Mouse (Mus musculus): Measurements from ENCODE around the gene Naa80. TPM values are rescaled to one million over a fixed set of nuclear protein-coding genes. Genes with fewer than 3 reads are reported as not detected.

Gene Naa80
- polyA plus RNA-seq, 1 experiment from 2014 or later, result 12.3 TPM

- H3K4me2 ChIP-seq, result peak overlapping the region; percentile 93
- 48% methylated on average over 8 of the region's 8 CpGs for WGBS (ENCODE audit: insufficient replicate concordance)
- no peak for ATAC-seq (ENCODE audit: insufficient read depth)
- peak overlapping the region; percentile 86; the same call in 1 of the 2 replicates for H3K27ac ChIP-seq (replicated peaks)
- peak overlapping the region; percentile 65 for H3K9ac ChIP-seq
- peaks cover 43% of the 10 kb centered on the region for H3K36me3 ChIP-seq (replicated peaks)
- peak overlapping the region; percentile 81 for H3K4me3 ChIP-seq (replicated peaks)
- H3K27me3 ChIP-seq, result no peaks in the 10 kb centered on the region; the same call in 1 of the 2 replicates
- H3K4me1 ChIP-seq (replicated peaks), result peaks cover 51% of the 10 kb centered on the region
- H3K9me3 ChIP-seq (replicated peaks), result no peaks in the 10 kb centered on the region
These were observed 36.0 kb upstream of the Naa80 start for GRCm38 (mm10) chr9:107542721-107543120.

- H3K36me3 ChIP-seq (replicated peaks), result peaks cover 37% of the 10 kb centered on the region
- H3K4me3 ChIP-seq (replicated peaks), result no peak overlapping the region
- no peak for ATAC-seq (ENCODE audit: insufficient read depth)
- H3K9ac ChIP-seq, result no peak overlapping the region
- no peak overlapping the region for H3K27ac ChIP-seq (replicated peaks)
- peaks cover 55% of the 10 kb centered on the region for H3K4me1 ChIP-seq (replicated peaks)
- H3K9me3 ChIP-seq (replicated peaks), result no peaks in the 10 kb centered on the region
- peaks cover 1% of the 10 kb centered on the region; the same call in 1 of the 2 replicates for H3K27me3 ChIP-seq
- WGBS (ENCODE audit: insufficient replicate concordance), result 80% methylated on average over 11 of the region's 11 CpGs
- peak overlapping the region; percentile 93; the same call in 1 of the 2 replicates for H3K4me2 ChIP-seq
These were observed 35.4 kb upstream of the Naa80 start for GRCm38 (mm10) chr9:107543299-107543698.

GRCm38 (mm10) chr9:107544196-107544700 lies 34.4 kb upstream of the Naa80 start:
- Histone ChIP-seq H3K9me3 (replicated peaks) (no peaks in the 10 kb centered on the region), H3K36me3 (replicated peaks) (peaks cover 28% of the 10 kb centered on the region), H3K4me1 (replicated peaks) (peaks cover 55% of the 10 kb centered on the region), H3K9ac (no peak overlapping the region), H3K27ac (replicated peaks) (no peak overlapping the region), H3K4me3 (replicated peaks) (no peak overlapping the region), H3K4me2 (no peak overlapping the region), H3K27me3 (peaks cover 11% of the 10 kb centered on the region; the same call in 1 of the 2 replicates)
- WGBS (ENCODE audit: insufficient replicate concordance), result 86% methylated on average over 17 of the region's 17 CpGs
- ATAC-seq (ENCODE audit: insufficient read depth), result no peak

GRCm38 (mm10) chr9:107544729-107545128 lies 34.0 kb upstream of the Naa80 start:
- 89% methylated on average over 12 of the region's 12 CpGs for WGBS (ENCODE audit: insufficient replicate concordance)
- H3K27me3 ChIP-seq, result peaks cover 16% of the 10 kb centered on the region
- no peak overlapping the region for H3K9ac ChIP-seq
- no peaks in the 10 kb centered on the region for H3K9me3 ChIP-seq (replicated peaks)
- no peak overlapping the region for H3K4me2 ChIP-seq
- H3K4me3 ChIP-seq (replicated peaks), result no peak overlapping the region
- H3K27ac ChIP-seq (replicated peaks), result no peak overlapping the region
- H3K4me1 ChIP-seq (replicated peaks), result peaks cover 55% of the 10 kb centered on the region
- H3K36me3 ChIP-seq (replicated peaks), result peaks cover 23% of the 10 kb centered on the region
- no peak for ATAC-seq (ENCODE audit: insufficient read depth)

GRCm38 (mm10) chr9:107545199-107545598 lies 33.5 kb upstream of the Naa80 start:
- Histone ChIP-seq H3K4me1 (replicated peaks) (peaks cover 56% of the 10 kb centered on the region), H3K27ac (replicated peaks) (no peak overlapping the region), H3K9me3 (replicated peaks) (no peaks in the 10 kb centered on the region), H3K36me3 (replicated peaks) (peaks cover 18% of the 10 kb centered on the region), H3K27me3 (peaks cover 20% of the 10 kb centered on the region), H3K9ac (no peak overlapping the region), H3K4me3 (replicated peaks) (no peak overlapping the region), H3K4me2 (no peak overlapping the region)
- no peak for ATAC-seq (ENCODE audit: insufficient read depth)
- 78% methylated on average over 10 of the region's 10 CpGs for WGBS (ENCODE audit: insufficient replicate concordance)

- Histone ChIP-seq H3K36me3 (replicated peaks) (peaks cover 17% of the 10 kb centered on the region), H3K9me3 (replicated peaks) (no peaks in the 10 kb centered on the region), H3K4me1 (replicated peaks) (peaks cover 57% of the 10 kb centered on the region), H3K27me3 (peaks cover 24% of the 10 kb centered on the region), H3K9ac (no peak overlapping the region), H3K4me2 (no peak overlapping the region), H3K4me3 (replicated peaks) (no peak overlapping the region), H3K27ac (replicated peaks) (peak overlapping the region; percentile 15; the same call in 1 of the 2 replicates)
- WGBS (ENCODE audit: insufficient replicate concordance), result 4% methylated on average over 3 of the region's 3 CpGs
- no peak for ATAC-seq (ENCODE audit: insufficient read depth)
These were observed 33.1 kb upstream of the Naa80 start for GRCm38 (mm10) chr9:107545602-107546001.

- Histone ChIP-seq H3K4me3 (replicated peaks) (peak within 1 kb of the TSS; percentile 13; the same call in 1 of the 2 replicates), H3K4me1 (replicated peaks) (peaks cover 60% of the 10 kb centered on the region), H3K36me3 (replicated peaks) (peaks cover 17% of the 10 kb centered on the region), H3K4me2 (peak within 1 kb of the TSS; percentile 51), H3K27me3 (peaks cover 39% of the 10 kb centered on the region), H3K9me3 (replicated peaks) (no peaks in the 10 kb centered on the region), H3K27ac (replicated peaks) (peak within 1 kb of the TSS; percentile 15; the same call in 1 of the 2 replicates), H3K9ac (no peak within 1 kb of the TSS)
- 5% methylated on average over 20 of the region's 20 CpGs for WGBS (ENCODE audit: insufficient replicate concordance)
- ATAC-seq (ENCODE audit: insufficient read depth), result peak; percentile 51
These were observed 31.7 kb upstream of the Naa80 start, which contains the start of gene Zmynd10 for GRCm38 (mm10) chr9:107547026-107547425. Gene Zmynd10 (plus strand): TSS chr9:107547298.

- H3K4me2 ChIP-seq, result no peak overlapping the region
- no peaks in the 10 kb centered on the region for H3K9me3 ChIP-seq (replicated peaks)
- peaks cover 48% of the 10 kb centered on the region for H3K27me3 ChIP-seq
- no peak overlapping the region for H3K27ac ChIP-seq (replicated peaks)
- H3K4me3 ChIP-seq (replicated peaks), result no peak overlapping the region
- H3K4me1 ChIP-seq (replicated peaks), result peaks cover 61% of the 10 kb centered on the region
- H3K9ac ChIP-seq, result no peak overlapping the region
- 64% methylated on average over 5 of the region's 5 CpGs for WGBS (ENCODE audit: insufficient replicate concordance)
- ATAC-seq (ENCODE audit: insufficient read depth), result no peak
- peaks cover 17% of the 10 kb centered on the region for H3K36me3 ChIP-seq (replicated peaks)
These were observed 30.7 kb upstream of the Naa80 start for GRCm38 (mm10) chr9:107547957-107548356.

GRCm38 (mm10) chr9:107548820-107549219 lies 29.9 kb upstream of the Naa80 start:
- Histone ChIP-seq H3K4me1 (replicated peaks) (peaks cover 64% of the 10 kb centered on the region), H3K4me3 (replicated peaks) (no peak overlapping the region), H3K4me2 (no peak overlapping the region), H3K9me3 (replicated peaks) (no peaks in the 10 kb centered on the region), H3K27ac (replicated peaks) (no peak overlapping the region), H3K27me3 (peaks cover 50% of the 10 kb centered on the region), H3K9ac (no peak overlapping the region), H3K36me3 (replicated peaks) (peaks cover 13% of the 10 kb centered on the region)
- WGBS (ENCODE audit: insufficient replicate concordance), result 78% methylated on average over 10 of the region's 10 CpGs
- no peak for ATAC-seq (ENCODE audit: insufficient read depth)

- H3K9ac ChIP-seq, result no peak overlapping the region
- peaks cover 9% of the 10 kb centered on the region for H3K36me3 ChIP-seq (replicated peaks)
- peaks cover 50% of the 10 kb centered on the region for H3K27me3 ChIP-seq
- no peak overlapping the region for H3K4me3 ChIP-seq (replicated peaks)
- H3K27ac ChIP-seq (replicated peaks), result no peak overlapping the region
- H3K9me3 ChIP-seq (replicated peaks), result no peaks in the 10 kb centered on the region
- WGBS (ENCODE audit: insufficient replicate concordance), result 72% methylated on average over 20 of the region's 20 CpGs
- ATAC-seq (ENCODE audit: insufficient read depth), result no peak
- no peak overlapping the region for H3K4me2 ChIP-seq
- H3K4me1 ChIP-seq (replicated peaks), result peaks cover 68% of the 10 kb centered on the region
These were observed 29.2 kb upstream of the Naa80 start for GRCm38 (mm10) chr9:107549297-107550074.

- peak overlapping the region; percentile 64; the same call in 1 of the 2 replicates for H3K9ac ChIP-seq
- H3K4me1 ChIP-seq (replicated peaks), result peaks cover 70% of the 10 kb centered on the region
- H3K27ac ChIP-seq (replicated peaks), result no peak overlapping the region
- H3K4me2 ChIP-seq, result peak overlapping the region; percentile 94
- 39% methylated on average over 23 of the region's 23 CpGs for WGBS (ENCODE audit: insufficient replicate concordance)
- H3K4me3 ChIP-seq (replicated peaks), result peak overlapping the region; percentile 57
- no peaks in the 10 kb centered on the region for H3K9me3 ChIP-seq (replicated peaks)
- H3K27me3 ChIP-seq, result peaks cover 50% of the 10 kb centered on the region
- no peaks in the 10 kb centered on the region for H3K36me3 ChIP-seq (replicated peaks)
- no peak for ATAC-seq (ENCODE audit: insufficient read depth)
These were observed 28.1 kb upstream of the Naa80 start for GRCm38 (mm10) chr9:107550491-107551116.

Measured in liver, embryonic 15.5 days (tissue).